Mouse (Mus musculus) heart, adult 2 months (tissue): ENCODE data around the gene Moap1.

Source experiments
- CTCF ChIP-seq: fragments of 200-600 bp; IDR thresholded peaks from 2 replicates; pipeline ENCODE4 v1.8.1; 2022; ENCODE audit warnings: antibody characterized with exemption, mild to moderate bottlenecking, moderate library complexity
- EP300 ChIP-seq: fragments of 200-500 bp; IDR thresholded peaks from 2 replicates; pipeline ENCODE4 v1.6.1; 2011; ENCODE audit warnings: low read depth, low read length, control low read depth; ENCODE audit not compliant: insufficient read depth
- POLR2A ChIP-seq: fragments of 200-500 bp; IDR thresholded peaks from 2 replicates; pipeline ENCODE4 v1.6.1; 2011; ENCODE audit warnings: mild to moderate bottlenecking, low read depth, low read length, control low read depth; ENCODE audit not compliant: insufficient read depth

DNA sequence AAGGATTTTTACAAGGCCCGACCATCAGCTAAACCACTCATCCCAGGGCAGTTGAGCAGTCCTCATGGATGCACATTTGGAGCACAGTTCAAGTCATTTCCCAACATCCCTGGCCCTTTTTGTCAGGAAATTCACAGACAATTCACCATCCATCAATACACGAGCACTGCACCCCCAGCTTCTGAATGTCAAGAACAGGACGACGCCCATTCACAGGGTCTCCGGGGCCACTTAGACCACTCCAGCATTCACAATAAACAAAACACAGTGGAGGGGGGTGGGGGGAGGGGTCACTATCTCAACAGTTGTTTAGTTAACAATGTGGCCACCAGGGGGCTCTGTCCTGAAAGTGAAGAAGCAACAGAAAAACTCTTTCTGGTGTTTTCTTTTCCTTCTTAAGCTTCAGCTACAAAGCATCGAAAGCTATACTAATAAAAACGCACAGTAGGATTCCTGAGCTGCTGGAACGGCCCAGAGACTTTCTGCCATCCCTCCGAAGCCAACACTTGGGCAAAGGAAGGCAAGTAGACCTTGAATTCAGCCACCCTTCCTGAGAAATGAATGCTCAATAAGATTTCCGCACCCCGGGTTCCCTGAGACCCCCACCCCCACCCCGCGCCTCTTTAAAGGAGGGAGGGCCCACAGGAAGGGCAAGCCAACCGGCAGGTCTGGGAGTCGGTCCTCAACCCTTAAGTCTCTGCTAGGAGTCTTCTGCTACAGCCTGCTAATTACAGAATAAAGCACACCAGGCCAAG, 40.9 kb downstream of the Moap1 start:
- no peak for TF ChIP-seq POLR2A
- peak; percentile 81 for TF ChIP-seq CTCF
- TF ChIP-seq EP300: no peak
